Mouse (Mus musculus): ENCODE measurements around the gene Aqp8. TPM values are rescaled to one million over a fixed set of nuclear protein-coding genes. Genes with fewer than 3 reads are reported as not detected.

Gene Aqp8
- total RNA-seq, 2 experiments from 2014 or later = 0.24 TPM; not detected in 1

DNA sequence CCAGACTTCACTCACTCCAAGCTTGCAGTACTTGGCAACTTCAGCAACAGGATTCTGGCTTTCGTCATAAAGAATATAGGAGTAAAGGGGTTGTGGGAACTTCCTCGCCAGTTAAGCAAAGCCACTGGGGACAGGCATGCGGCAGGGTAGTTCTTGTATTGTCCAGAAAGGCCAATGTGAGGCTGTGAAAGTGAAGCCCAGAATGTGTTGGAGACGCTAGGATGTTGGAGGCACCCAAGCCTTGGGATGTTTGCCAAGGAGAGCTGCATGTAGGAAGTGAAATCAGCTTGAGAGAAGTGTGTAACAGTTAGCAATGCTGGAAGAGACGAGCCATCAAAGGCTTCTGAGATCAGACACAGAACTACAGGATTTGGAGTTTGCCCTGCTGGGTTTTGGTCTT lies 25.6 kb downstream of the Aqp8 start:
- no peak for DNase-seq (ENCODE audit: low spot score)

GRCm38 (mm10) chr7:123499481-123500238 lies 37.6 kb downstream of the Aqp8 start:
- DNase-seq (ENCODE audit: low spot score) = no peak

- DNase-seq (ENCODE audit: low spot score) = peak; percentile 54
These were observed 38.4 kb downstream of the Aqp8 start, which contains the start of gene Zkscan2 for GRCm38 (mm10) chr7:123500239-123501219. Zkscan2 (minus strand) TSS chr7:123500449.

DNA sequence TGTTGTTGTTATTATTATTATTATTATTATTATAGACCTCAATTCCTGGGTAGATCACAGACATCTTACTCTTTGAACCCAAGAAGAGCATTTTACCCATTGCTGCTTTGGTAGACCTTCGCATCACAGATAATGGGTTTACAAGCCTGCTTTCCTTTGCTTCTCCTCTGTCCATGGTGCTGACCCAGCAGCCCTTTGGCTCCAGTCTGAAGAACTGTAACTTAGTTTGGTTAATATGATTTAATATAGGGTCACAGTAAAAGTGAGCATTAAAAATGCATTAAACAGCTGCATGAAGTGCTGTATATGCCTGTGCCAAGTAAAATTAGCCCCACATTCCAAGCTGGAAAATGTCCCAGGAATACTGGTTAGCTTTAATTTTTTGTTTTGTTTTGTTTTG lies 41.3 kb downstream of the Aqp8 start:
- DNase-seq (ENCODE audit: low spot score) = no peak

DNA sequence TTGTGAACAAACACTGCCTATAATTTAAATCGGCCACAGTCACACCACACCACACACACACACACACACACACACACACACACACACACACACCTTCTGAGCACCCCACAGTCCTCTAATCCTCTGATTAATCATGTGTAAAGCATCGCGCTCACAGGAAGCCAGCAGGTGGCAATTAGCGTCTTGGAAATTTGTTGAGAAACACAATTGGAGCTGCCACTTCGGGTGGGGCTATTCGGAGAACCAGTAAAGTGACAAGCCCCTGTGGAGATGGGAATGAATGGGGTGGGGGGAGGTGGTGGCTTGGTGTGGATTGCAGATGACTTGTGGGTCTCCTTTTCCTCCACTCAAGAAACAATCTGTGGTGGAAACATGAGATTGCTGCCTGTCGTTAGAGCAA lies 45.9 kb downstream of the Aqp8 start:
- no peak for DNase-seq (ENCODE audit: low spot score)

Other genes starting within 250 kb of the Aqp8 start
- not detected for gene Slc5a11, start 247.5 kb upstream of the Aqp8 start, total RNA-seq (2021)
- 10 to 100 TPM; 26.2 to 29.5 TPM for gene Lcmt1, start 92.5 kb upstream of the Aqp8 start, total RNA-seq (2021)
- 10 to 100 TPM; 15.1 to 15.3 TPM for gene Arhgap17, start 92.4 kb upstream of the Aqp8 start, total RNA-seq (2021)
- under 1 TPM; 0.02 to 0.07 TPM for gene Zkscan2, start 38.2 kb downstream of the Aqp8 start, total RNA-seq (2021)